Mouse (Mus musculus) liver, postnatal 0 days (tissue): Measurements from ENCODE around the gene Tex48.

Experiments used
- CTCF ChIP-seq: sonication (generic); IDR thresholded peaks from 2 replicates; pipeline ENCODE4 v1.5.1; 2016; ENCODE audit warnings: antibody characterized with exemption, low read depth
- EP300 ChIP-seq: IDR thresholded peaks from 2 replicates; pipeline ENCODE4 v1.6.1; 2016; ENCODE audit warnings: antibody characterized with exemption, low read depth, mild to moderate bottlenecking

- TF ChIP-seq CTCF = no peak
- no peak for TF ChIP-seq EP300
These were observed 13.8 kb downstream of the Tex48 start for GRCm38 (mm10) chr4:63608391-63608790.
